Mouse (Mus musculus) kidney, postnatal 25 days (tissue): Measurements from ENCODE around the gene Dazl.

Experiments
- DNase-seq, 2 experiments: peaks; one replicate each; pipeline ENCODE4 v3.0.0; 2021; ENCODE audit warnings: mixed read lengths in 2 of 2

The Dazl gene

GRCm38 (mm10) chr17:50293241-50293731 is at the start of gene Dazl:
Gene Dazl, minus strand, starts transcription at chr17:50293636.
- DNase-seq: peak; percentile 11 to 41

- DNase-seq: no peak
Observed at GRCm38 (mm10) chr17:50341850-50342544, 48.6 kb upstream of the Dazl start.

GRCm38 (mm10) chr17:50338901-50339300 is 45.5 kb upstream of the Dazl start:
- no peak for DNase-seq

GRCm38 (mm10) chr17:50335776-50336175 is 42.3 kb upstream of the Dazl start:
- no peak for DNase-seq

DNA sequence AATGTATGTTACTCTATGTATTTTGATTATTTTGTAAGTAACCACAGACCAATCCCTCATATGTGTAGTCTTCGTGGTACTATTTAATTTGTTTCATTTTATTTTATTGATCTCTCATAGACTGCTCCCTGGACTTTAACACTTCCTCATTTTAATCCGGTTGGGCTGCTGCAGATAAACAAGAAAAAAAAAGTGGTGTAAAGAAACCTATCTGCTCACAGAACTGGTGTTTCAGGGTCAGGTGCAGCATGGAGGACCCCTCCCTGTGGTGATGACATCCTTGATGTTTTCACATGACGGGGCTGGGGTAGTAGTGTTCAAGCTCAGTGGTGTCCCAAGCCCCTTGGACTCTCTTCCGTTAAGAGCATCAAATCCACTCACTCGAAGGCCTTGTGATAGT is 41.3 kb upstream of the Dazl start:
- no peak for DNase-seq

DNA sequence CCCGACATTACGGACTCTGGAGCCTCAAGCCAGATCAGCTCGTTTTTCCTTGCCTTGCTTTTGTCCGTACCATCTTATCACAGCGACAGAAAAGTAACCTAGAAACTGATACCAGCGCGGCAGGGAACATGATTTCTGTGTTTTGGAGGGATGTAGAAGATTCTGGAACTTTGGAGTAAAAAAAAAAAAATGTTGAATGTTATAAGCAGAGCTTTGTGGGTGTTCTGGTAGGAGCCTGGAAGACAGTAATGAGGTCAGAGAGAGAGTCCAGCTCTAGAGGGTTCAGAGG is 38.5 kb upstream of the Dazl start:
- DNase-seq: no peak

GRCm38 (mm10) chr17:50331171-50332011 is 38.0 kb upstream of the Dazl start:
- DNase-seq: peak; percentile 7 to 49

- no peak for DNase-seq
Observed at GRCm38 (mm10) chr17:50330245-50330644, 36.8 kb upstream of the Dazl start.

DNA sequence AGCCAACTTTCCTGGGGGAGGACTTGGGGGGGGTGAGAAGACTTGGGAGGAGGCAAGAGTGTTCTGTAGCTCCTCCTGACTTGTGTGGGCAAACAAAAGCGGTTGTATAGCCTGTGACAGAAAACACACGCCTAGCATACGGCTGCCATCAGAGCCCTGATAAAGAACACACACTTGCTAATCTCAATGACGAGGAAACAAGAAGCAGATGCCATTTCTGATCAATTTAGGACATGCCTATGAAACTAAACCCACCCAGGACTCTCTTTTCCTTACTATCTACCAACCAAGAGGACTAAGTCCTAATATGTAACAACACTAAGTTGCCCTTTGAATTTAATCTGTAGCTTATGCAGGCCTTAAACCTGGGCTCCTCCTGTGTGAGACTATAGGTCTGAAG is 31.2 kb upstream of the Dazl start:
- no peak for DNase-seq

- DNase-seq: no peak
Observed at GRCm38 (mm10) chr17:50318810-50319209, 25.4 kb upstream of the Dazl start.

DNA sequence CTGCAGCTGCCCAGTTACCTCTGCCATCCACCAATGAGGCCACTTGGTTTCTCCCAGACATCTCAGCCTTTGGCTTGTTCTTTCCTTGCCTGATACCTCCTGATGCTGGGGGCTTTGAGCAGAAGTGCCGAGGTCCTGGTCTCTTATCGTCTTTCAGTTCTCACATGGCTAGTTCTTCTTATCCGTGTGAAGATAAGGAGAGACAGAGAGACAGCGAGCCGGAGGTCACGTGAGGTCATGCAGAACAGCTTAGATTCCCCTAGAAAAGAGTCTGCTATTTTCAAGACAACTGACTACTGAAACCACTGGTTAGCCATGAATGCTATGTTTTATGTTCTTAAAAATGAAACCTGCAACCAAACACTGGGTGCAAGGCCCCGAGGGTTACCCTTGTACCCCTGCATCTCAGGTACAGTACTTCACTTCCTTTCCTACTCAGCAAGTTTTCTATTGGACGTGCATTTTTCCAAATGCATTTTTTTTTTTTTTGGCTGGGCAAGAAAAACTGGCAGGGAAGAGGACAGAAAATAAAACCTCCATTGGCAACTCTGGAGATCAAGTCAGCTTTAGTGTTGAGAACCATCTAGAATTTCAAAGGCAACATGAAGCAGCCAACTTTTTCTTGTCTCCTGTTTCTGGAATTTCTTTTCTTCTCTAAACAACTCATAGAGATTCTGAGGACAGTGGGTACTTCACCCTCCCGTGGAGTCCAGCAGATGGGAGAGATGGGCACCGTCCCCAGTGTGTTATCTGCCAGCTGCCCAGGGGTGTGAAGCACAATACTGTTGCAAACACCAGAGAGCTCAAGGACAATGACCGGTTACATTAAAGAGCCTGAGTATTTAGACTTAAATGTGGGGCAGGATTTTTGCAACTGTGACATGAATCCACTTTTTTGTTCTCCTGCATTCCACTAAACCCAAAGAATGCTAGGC is 23.0 kb upstream of the Dazl start:
- DNase-seq: no peak

- DNase-seq: no peak
Observed at GRCm38 (mm10) chr17:50310148-50310802, 16.8 kb upstream of the Dazl start.

GRCm38 (mm10) chr17:50309512-50310072 is 16.2 kb upstream of the Dazl start:
- DNase-seq: no peak

DNA sequence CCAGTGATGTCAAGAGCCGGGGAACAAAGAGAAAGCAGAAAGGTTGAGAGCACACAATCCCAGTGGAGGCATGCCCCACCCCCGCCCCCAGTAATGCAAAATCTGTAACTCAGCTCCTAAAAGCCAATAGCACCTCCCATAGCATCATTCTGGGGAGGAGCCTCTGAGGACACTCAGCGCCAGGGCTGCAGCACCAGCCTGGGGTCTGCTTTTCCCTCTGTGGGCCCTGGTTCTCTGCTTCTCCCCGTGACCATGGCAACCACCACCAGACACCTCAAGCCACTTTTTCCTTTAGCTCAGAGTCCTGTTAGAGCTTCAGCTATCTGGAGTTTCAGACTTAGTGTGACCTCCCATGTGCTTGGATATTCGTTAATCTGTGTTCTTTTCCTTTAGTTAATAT is 15.4 kb upstream of the Dazl start:
- no peak for DNase-seq

- no peak for DNase-seq
Observed at GRCm38 (mm10) chr17:50308059-50308647, 14.7 kb upstream of the Dazl start.

DNA sequence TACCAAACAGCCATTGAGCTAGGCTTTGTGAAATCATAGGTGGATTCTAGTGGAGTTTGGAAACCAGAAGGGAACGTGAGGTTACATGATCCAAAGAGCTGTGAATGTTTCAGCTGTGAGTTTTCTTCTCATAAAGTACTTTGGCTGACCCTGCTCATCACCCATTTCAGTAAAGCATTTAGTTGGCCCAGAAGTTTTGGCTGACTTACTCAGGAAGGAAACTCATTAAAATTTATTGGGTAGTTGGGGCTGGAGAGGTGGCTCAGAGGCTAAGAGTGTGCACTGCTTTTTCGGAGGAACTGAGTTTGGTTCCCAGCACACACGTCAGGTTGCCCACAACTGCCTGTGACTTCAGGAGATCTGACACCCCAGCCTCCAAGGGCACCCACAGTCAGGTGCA is 9.4 kb upstream of the Dazl start:
- peak in 1 of 2 experiments; percentile 3 for DNase-seq

DNA sequence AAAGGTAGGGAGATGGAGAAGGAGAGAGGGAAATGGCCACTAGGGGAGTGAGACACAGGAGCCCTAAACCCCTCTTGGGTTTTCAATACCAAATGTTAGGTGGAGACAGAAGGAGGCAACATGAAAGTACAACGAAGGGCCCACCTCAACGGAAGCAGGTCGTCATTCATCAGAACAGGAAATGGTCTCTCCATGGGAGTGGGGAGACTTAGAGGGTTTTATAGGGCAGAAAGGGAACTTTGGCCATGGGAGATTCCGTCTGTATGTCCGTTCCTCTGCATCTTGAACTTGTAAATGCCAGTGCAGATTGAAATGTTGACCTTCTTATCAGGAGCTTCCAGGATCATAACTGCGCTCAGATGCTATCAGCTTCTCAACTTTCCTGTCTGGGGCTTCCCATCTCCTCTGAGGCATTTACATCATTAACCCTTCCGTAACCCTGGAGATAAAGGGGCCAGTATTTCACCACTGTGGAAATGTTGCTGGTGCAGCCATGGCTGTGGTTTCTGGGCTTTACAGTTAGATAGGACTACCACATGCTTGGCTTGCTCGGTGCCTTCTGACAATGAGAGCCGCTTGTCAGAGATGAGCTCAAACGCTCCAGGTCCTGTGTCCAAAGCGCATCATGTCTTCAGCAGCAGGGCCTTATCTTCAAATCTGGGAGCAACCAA is 6.9 kb upstream of the Dazl start:
- no peak for DNase-seq

DNA sequence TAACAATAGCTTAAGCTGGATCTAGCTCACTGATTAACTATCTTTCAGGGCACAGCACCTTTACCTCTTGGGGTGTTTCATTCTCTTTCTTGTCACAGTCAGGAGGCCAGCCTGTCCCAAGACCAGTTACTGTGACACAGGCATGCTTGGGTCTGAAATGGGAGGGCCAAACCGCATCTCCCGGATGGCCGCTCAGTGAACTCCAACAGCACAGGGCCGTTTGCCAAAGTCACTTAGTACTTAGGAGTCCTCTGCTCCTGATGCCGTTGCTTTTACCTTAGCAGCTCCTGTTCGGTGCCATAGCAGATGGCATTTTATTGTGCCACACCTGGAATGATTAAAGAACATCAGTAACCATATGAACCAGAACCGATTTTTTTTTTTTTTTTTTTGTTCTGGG is 5.4 kb upstream of the Dazl start:
- DNase-seq: peak; percentile 58 to 64

DNA sequence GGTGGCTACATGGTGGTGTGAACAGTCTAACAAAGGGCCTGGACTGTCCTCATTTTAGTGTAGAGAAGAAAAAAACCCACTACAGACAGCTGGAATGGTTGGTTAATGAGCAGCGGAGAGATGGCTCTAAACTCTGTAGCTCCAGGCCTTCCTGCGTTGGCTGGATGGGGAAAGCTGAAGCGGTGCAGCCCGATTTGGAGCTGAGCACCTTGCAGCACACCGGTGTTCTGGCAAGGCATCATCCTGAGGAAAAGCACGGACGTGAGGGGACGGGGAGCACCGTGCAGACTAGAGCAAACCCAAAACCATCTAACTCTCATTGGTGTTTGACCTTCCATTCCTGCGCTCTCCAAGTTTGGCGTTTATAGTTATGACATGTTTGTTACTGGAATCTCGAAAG is 1.3 kb upstream of the Dazl start:
- DNase-seq: no peak

DNA sequence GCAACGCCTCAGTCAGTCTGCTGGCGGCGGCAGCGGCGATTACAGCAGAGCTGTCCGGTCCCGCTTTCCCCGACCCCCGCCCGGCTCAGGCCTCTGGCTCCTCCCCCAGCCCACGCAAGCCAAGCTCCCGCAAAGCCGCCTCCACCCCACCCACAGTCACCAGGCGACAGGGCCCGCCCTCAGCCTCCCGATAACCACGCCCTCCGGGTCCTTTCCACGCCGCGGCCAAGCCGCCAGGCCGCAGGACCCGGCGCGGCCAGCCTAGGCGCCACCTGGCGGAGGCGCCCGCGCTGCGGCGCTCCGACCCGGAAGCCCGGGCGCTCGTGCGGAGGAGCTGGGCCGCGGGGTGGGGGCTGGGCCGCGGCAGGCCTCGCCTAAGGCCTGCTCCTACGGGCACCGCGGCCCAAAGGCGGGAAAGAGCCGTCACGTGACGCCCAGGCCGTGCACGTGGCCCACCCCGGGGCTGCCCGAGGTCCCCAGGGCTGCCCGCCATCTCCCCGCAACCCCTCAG is 720 bp downstream of the Dazl start:
- peak; percentile 89 to 94 for DNase-seq
